Mouse (Mus musculus) adrenal gland, adult 8-10 months (tissue): Measurements from ENCODE around the gene Bmpr2. TPM values are rescaled to one million over a fixed set of nuclear protein-coding genes. Genes with fewer than 3 reads are reported as not detected.

Source experiments
- DNase-seq: peaks from one replicate; pipeline ENCODE4 v3.0.0; 2022
- total RNA-seq, 4 experiments: library from RNA; stranded (reverse); gene quantifications; 2 replicates each; pipeline ENCODE4 v1.2.4; 2022

The Bmpr2 gene
- total RNA-seq, 4 experiments from 2014 or later: 64.0 to 68.1 (median 66.2) TPM

DNA sequence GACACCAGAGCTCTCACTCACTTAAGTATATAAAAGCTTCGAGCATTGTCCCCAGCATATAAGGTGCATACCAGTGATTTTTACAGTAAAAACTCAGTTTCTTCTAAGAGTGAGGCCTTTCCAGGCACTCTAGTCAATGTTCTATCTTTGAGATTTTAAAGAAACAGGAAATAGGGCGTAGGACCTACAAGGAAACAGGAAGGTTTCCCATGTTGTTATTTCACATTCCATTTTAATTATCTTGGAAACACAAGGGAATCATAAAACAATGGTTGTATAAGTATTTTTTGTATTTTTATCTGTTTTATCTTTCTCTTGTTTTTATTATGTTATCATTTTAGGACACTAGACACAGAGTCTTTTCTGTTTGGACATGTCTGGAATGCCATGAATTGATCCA, 34.7 kb downstream of the Bmpr2 start:
- DNase-seq: no peak

GRCm38 (mm10) chr1:59804363-59804762, 41.2 kb downstream of the Bmpr2 start:
- DNase-seq: no peak

DNA sequence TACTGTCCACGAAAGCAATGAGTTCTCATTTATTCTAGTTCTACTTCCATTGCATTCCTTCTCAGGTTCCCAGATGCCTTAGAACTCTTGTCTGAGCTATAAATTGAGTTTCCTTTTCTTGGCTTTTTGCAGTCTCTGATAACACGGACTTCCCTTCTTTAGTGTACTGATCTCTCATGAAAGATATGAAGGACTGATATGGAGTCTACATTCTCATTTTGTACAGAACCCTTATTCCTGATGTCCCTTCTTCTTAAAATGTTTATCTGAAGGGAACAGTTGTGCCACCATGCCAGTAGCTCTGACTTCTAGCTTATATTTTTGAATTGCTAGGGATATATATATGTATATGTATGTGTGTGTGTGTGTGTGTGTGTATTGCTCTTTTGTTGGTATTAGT, 46.7 kb downstream of the Bmpr2 start:
- DNase-seq: no peak

DNA sequence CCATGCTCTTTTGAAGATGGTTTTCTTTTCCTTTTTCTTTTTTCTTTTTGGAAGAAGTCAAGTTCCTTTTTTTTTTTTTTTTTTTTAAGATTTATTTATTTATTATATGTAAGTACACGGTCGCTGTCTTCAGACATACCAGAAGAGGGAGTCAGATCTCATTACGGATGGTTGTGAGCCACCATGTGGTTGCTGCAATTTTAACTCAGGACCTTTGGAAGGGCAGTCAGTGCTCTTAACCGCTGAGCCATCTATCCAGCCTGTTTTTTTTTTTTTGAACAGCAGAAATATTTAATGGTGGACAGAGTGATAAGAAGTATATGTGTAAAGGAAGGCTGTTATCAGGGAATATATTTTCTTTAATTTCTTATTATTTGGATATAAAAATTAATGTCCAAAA, 49.6 kb downstream of the Bmpr2 start:
- DNase-seq: no peak

DNA sequence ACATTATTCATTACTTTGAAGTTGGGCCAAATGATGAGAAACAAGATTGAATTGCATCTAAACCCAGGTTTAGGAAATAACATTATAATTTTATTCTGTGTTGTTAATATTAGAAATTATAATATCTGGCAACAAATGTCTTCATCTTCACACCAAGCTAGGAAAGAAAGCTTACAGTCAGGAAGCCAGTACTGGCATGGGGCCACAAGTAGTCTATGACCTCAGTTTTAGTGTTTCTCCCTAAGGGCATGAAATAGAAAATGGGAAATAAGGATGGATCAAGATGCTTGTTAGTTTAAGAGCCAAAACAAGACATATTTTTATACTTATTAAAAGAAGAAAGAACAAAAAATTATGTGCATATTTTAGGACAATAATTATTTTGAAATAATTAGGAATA, 62.2 kb downstream of the Bmpr2 start:
- DNase-seq: no peak

GRCm38 (mm10) chr1:59826583-59826982, 63.4 kb downstream of the Bmpr2 start:
- no peak for DNase-seq

GRCm38 (mm10) chr1:59829410-59829809, 66.2 kb downstream of the Bmpr2 start:
- DNase-seq: no peak

- DNase-seq: no peak
These were observed 67.0 kb downstream of the Bmpr2 start for GRCm38 (mm10) chr1:59830194-59830593.

- no peak for DNase-seq
These were observed 70.5 kb downstream of the Bmpr2 start for GRCm38 (mm10) chr1:59833723-59834122.

- no peak for DNase-seq
These were observed 85.1 kb downstream of the Bmpr2 start for GRCm38 (mm10) chr1:59848327-59848726.

GRCm38 (mm10) chr1:59859046-59859445, 95.8 kb downstream of the Bmpr2 start:
- DNase-seq: no peak

- no peak for DNase-seq
These were observed 98.9 kb downstream of the Bmpr2 start for GRCm38 (mm10) chr1:59862144-59862543.

DNA sequence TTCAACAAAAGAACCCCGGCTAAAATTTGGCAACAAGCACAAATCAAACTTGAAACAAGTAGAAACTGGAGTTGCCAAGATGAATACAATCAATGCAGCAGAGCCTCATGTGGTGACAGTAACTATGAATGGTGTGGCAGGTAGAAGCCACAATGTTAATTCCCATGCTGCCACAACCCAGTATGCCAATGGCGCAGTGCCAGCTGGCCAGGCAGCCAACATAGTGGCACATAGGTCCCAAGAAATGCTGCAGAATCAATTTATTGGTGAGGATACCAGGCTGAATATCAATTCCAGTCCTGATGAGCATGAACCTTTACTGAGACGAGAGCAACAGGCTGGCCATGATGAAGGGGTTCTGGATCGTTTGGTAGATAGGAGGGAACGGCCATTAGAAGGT, 104.8 kb downstream of the Bmpr2 start:
- no peak for DNase-seq

DNA sequence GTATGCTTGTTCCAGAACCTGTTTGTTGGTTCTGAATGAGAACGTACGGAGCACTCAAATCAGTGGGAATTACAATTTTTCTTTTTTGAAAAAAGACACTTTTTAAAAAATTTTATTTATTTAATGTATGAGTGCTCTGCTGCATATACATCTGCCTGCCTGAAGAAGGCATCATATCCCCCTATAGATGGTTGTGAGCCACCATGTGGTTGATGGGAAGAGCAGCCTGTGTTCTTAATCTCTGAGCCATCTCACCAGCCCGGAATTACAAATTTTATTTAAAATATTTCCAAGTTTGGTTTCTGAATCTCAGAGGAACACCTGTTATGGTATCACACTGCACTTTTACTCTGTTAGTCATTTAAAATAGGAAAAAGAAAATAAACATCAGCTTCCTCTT, 110.8 kb downstream of the Bmpr2 start:
- DNase-seq: no peak

- DNase-seq: no peak
These were observed 114.9 kb downstream of the Bmpr2 start for GRCm38 (mm10) chr1:59878098-59878497.

GRCm38 (mm10) chr1:59883349-59884134, 120.3 kb downstream of the Bmpr2 start:
- DNase-seq: peak; percentile 38

GRCm38 (mm10) chr1:59886899-59887298, 123.7 kb downstream of the Bmpr2 start:
- DNase-seq: no peak

DNA sequence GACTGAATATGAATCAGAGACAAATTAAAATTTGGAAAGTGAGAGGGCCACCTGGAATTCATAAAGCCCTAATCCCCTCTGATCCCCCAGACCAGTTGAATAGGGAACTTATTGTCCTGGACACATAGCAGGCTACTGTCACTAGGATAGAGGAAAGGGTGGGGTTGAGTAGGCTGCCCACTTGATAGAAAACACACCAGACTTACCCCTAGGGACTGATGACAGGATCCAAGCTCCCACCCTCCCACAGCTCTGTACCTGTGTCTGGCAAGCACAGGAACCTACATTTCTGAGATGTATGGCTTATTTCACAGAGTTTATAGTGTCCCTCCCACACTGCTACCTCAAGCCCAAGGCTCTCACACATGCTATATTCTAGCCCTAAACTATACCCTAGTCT, 124.8 kb downstream of the Bmpr2 start:
- no peak for DNase-seq

DNA sequence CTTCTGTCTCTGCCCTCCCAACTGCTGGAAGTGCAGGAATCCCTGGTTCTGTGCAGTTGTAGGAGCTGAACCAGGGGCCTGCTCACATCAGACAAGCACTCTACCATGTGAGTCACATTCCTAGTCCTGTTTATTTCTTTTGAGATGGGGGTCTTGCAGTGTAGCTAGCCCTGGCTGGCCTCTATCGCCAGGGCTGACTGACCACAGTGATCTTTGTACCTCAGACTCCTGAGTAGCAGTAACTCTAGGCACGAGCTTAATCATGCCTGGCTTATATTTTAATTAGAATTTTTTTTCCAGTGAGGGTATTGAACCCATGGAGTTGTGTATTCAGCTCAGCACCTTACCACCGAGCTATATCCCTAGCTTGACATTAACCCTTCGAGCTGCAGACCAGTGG, 128.0 kb downstream of the Bmpr2 start:
- no peak for DNase-seq

DNA sequence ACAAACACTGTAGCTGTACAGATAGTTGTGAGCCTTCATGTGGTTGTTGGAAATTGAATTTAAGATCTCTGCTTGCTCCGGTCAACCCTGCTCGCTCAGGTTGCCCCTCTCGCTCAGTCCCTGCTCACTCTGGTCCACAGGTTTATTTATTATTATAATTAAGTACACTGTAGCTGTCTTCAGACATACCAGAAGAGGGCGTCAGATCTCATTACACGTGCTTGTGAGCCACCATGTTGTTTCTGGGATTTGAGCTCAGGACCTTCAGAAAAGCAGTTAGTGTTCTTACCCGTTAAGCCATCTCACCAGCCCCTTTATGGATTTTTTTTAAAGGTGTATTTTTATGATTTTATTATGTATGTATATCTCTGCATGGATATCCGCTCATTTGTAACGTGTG, 129.6 kb downstream of the Bmpr2 start:
- DNase-seq: no peak

GRCm38 (mm10) chr1:59894025-59894424, 130.8 kb downstream of the Bmpr2 start:
- DNase-seq: no peak

GRCm38 (mm10) chr1:59895456-59895855, 132.3 kb downstream of the Bmpr2 start:
- DNase-seq: peak; percentile 42

DNA sequence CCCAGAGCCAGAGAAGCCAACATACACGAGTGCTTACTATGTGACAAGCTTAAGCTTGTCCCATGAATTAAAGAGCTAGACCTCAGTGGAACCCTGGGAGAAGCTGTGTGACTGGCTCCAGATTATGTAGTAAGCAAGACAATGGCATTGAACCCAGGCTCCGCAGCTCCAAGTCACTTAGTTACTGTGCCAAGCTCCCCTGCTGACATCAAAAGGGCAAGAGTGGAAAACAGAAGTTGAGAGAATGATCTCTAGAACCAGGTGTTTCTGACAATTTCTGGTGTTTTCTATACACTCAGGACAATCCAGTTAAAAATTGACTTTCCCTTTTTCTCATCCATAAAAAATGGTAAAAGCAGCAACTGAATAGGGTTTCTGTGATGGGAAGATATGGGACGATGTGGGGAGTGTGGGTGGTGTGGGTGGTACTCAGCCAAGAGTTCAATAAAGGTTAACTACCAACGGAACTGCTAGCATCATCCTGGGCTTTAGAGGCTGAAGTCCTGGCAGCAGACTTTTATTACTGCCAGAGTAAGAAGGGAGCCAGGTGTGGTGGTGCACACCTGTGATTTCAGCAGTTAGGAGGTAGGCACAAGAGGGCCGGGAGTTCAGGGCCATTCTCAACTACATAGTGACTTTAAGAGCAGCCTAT, 134.1 kb downstream of the Bmpr2 start:
- DNase-seq: no peak

DNA sequence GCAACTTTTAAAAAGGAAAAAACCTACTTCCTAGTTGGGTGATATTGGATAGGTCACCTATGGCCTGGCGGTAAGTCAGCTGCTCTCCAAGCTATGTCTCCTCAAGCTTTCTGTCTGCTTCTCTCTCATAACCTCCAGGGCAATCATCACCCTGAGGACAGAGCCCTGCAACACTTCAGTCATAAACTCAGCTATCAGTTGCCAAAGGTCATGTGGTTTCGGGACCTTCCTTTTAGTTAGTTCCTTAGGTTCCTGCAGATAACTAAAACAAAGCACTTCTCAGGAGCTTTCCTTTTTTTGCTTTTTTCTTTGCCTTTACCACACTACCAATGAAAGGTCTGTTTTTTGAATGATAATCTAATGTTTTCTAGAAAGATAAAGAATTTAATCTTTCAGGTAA, 136.5 kb downstream of the Bmpr2 start:
- DNase-seq: no peak
